Mouse (Mus musculus) right cerebral cortex, postnatal 14 days (tissue): Measurements from ENCODE around the gene S100a4.

Experiments used
- DNase-seq: peaks from one replicate; pipeline ENCODE4 v3.0.0; 2022

S100a4 gene

GRCm38 (mm10) chr3:90626266-90627021 lies 22.9 kb downstream of the S100a4 start:
- no peak for DNase-seq

- DNase-seq: no peak
Observed at GRCm38 (mm10) chr3:90627366-90627765, 23.8 kb downstream of the S100a4 start.

- DNase-seq: no peak
Observed at GRCm38 (mm10) chr3:90627807-90628206, 24.2 kb downstream of the S100a4 start.

- no peak for DNase-seq
Observed at GRCm38 (mm10) chr3:90629298-90629697, 25.7 kb downstream of the S100a4 start.

- no peak for DNase-seq
Observed at GRCm38 (mm10) chr3:90631984-90632383, 28.4 kb downstream of the S100a4 start.

- no peak for DNase-seq
Observed at GRCm38 (mm10) chr3:90638511-90639275, 35.1 kb downstream of the S100a4 start.

GRCm38 (mm10) chr3:90639511-90640154 lies 36.1 kb downstream of the S100a4 start:
- DNase-seq: no peak

GRCm38 (mm10) chr3:90640981-90641380 lies 37.4 kb downstream of the S100a4 start:
- DNase-seq: no peak

- peak; percentile 58 for DNase-seq
Observed at GRCm38 (mm10) chr3:90644220-90644619, 40.6 kb downstream of the S100a4 start.

- no peak for DNase-seq
Observed at GRCm38 (mm10) chr3:90647291-90647690, 43.7 kb downstream of the S100a4 start.

GRCm38 (mm10) chr3:90648981-90649380 lies 45.4 kb downstream of the S100a4 start:
- no peak for DNase-seq

- DNase-seq: no peak
Observed at GRCm38 (mm10) chr3:90649832-90650231, 46.3 kb downstream of the S100a4 start.

- peak; percentile 84 for DNase-seq
Observed at GRCm38 (mm10) chr3:90652878-90653508, 49.4 kb downstream of the S100a4 start.

- no peak for DNase-seq
Observed at GRCm38 (mm10) chr3:90653717-90654116, 50.1 kb downstream of the S100a4 start, which contains the start of gene S100a7a. S100a7a (plus strand) TSS chr3:90654017.
